Mouse (Mus musculus) brain, adult 2 months (tissue): ENCODE measurements around the gene Tmem274.
"Not testable (repeated sequence)": the region's sequence is repeated elsewhere in the genome, so short reads cannot be mapped to it uniquely, and the experiment has no call there.

Experiments
- DNase-seq: peaks from one replicate; pipeline ENCODE4 v3.0.0; 2011; ENCODE audit warnings: low read depth, low spot score

Tmem274 gene

DNA sequence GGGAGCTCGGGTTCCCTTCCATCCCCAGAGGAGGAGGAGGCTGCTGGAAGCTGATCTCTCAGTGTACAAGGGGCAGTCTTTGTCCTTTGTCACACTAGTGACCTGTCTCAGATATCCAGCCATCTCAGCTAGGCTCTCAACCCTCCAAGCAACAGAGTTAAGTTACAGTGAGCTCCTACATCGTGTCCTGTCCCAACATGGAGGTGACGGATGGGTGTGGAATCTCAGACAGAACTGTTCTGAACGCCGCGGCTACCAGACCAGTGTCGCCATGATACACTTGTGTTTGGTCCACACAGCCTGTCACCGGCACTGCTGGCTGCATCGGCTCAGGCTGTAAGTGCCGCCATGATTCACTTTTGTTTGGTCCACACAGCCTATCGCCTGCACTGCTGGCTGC, at the start of gene Tmem274:
Tmem274 (plus strand) TSS at position 301 of the 400 bp plus-strand sequence.
- no peak for DNase-seq

DNA sequence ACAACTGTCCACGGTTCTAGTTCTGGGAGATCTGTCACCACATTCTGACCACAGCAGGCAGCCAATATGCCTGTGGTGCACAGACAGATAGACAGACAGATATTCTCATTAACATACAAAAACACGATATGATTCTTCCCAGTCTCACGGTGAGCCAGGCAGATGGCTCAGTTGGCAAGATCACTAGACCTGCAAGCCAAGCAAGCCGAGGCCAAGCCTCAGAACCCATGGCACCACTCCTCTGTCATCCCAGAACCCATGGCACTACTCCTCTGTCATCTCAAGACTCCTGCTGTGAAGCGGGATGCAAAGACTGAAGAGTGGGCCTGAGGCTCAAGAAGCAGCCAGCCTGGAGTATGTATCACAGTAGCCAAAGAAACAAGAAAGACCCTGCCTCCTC, 47.6 kb upstream of the Tmem274 start:
- peak; percentile 95 for DNase-seq

DNA sequence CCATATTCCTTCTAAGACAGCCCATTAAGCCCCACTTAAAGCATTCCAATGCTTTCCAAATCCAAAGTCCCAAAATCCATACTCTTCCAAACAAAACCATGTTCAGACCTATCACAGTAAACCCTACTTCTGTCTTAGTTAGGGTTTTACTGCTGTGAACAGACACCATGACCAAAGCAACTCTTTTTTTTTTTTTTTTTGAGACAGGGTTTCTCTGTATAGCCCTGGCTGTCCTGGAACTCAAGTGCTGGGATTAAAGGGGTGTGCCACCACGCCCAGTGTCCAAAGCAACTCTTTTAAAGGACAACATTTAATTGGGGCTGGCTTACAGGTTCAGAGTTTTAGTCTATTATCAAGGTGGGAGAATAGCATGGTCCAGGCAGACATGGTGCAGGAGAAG, 45.3 kb upstream of the Tmem274 start:
- DNase-seq = not testable (repeated sequence)

DNA sequence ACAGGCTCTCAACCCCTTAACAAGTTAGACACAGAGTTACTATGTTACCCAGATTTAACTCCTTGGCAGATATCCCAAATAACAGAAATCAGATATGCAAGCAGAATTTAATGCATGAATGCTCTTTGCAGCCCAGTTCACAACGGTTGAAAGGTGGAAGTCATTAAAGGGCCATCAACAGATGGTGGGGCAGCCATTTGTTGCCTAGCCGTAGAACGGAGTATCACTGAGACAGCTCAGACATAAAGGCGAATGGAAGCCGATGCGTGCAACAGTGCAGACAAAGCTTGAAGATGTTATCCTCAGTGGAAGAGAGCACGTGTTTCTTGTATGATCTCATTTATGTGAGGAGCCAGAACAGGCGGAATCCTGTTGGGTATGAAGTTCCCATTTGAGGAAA, 36.6 kb upstream of the Tmem274 start:
- no peak for DNase-seq

GRCm38 (mm10) chr4:149442436-149442835, 34.7 kb upstream of the Tmem274 start:
- DNase-seq = no peak

DNA sequence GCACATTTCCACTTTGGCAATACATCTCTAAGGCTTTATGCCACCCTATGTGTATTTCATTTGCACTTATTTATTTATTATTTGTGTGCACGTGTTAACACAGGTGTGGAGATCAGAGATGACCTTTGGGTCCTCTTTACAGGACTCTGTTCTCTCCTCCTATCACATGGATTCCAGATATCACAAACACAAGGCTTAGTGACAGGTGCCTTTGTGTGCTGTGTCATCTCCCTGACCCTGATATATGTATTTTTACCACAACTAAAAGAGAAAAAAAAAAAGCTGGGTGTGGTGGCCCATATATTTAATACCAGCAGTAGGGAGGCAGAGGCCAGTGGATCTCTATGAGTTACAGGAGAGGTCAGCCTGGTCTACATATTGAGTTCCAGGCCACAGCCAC, 32.7 kb upstream of the Tmem274 start:
- no peak for DNase-seq

DNA sequence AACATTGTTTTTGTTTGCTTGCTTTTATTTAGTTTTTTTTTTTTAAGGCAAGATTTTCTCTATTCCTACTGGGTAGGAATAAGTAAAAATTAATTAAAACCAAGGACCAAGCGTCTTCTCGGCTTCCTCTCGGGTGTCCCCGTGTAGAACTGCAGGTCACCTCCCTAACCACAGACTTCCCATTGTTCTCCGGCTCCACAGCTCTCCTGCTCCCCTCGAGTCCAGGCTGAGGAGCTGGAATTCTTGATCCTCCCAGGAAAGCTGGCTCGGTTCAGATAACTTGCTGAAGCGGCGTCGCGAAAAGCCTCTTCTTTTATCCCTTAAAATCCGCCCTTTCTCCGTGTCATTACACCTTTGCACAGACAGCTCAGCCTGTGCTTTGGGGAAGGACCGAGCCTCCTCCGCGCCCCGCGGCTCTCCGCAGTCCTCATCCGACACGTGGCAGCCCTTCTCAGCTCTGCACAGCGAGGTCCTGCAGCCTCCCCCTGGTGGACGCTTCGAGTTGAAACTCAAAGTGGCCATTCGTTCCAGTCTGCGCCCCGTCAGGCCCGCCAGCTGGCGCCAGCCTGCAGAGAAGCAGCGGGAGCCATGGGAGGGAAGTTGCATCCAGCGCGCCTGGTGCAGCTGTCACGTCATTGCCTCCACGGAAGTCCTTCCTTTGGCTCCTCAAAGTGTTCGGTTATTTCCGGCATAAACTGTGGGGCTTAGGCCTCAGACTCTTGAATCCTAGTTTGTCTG, 32.0 kb upstream of the Tmem274 start:
- peak; percentile 98 for DNase-seq

- DNase-seq = peak; percentile 32
Measured at GRCm38 (mm10) chr4:149445868-149446267, 31.3 kb upstream of the Tmem274 start.

DNA sequence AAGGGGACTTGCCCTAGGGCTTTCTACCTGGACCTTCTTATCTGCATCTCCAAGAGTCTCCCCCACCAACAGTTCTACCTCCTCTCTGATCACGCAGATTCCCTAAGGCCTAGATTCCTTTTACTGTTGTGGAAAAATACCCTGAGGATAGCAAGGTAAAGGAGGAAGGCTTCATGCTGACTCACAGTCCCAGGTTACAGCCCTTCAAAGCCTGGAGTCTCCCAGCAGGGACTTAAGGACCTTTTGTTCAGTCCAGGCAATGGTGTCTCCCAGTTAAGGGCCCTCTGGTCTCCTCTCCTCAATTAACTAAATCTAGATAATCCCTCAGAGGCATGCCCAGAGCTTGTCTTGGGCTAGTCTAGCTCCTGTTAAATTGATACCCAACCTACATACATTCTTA, 30.9 kb upstream of the Tmem274 start:
- DNase-seq = no peak

- DNase-seq = no peak
Measured at GRCm38 (mm10) chr4:149450636-149451035, 26.5 kb upstream of the Tmem274 start.

DNA sequence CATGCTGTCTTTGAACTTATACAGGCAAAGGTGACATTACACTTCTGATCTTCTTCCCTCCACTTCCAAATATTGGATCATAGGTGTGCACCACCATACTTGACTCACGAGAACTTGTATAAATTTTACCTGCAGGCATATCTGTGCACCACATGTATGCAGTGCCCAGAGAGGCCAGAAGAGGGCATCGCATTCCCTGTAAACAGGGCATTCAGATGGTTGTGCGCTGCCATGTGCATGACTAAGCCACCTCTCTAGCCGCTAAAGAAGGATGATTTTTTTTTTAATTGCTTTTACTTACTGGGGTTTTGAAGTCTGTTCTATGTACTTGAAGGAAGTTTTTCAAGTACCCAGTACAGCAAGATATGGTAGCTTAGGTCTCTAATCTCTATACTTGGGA, 23.5 kb upstream of the Tmem274 start:
- peak; percentile 45 for DNase-seq

GRCm38 (mm10) chr4:149454263-149454662, 22.9 kb upstream of the Tmem274 start:
- DNase-seq = no peak

GRCm38 (mm10) chr4:149454879-149455278, 22.3 kb upstream of the Tmem274 start, which contains the start of gene Rbp7:
Gene Rbp7 (minus strand): TSS chr4:149454978.
- no peak for DNase-seq

DNA sequence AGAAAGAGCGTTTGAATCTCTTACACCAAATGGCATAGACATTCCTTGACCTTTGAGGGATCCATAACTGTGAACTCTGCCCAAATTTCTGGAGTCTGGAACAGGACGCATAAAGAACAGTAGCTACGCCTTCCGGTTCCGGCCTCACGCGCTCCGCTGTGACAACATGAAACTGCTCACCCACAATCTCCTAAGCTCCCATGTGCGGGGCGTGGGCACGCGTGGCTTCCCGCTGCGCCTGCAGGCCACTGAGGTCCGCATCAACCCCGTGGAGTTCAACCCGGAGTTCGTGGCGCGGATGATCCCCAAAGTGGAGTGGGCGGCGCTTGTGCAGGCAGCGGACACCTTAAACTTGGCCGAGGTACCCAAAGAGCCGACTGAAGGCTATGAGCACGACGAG, 20.0 kb upstream of the Tmem274 start:
- DNase-seq = not testable (repeated sequence)

DNA sequence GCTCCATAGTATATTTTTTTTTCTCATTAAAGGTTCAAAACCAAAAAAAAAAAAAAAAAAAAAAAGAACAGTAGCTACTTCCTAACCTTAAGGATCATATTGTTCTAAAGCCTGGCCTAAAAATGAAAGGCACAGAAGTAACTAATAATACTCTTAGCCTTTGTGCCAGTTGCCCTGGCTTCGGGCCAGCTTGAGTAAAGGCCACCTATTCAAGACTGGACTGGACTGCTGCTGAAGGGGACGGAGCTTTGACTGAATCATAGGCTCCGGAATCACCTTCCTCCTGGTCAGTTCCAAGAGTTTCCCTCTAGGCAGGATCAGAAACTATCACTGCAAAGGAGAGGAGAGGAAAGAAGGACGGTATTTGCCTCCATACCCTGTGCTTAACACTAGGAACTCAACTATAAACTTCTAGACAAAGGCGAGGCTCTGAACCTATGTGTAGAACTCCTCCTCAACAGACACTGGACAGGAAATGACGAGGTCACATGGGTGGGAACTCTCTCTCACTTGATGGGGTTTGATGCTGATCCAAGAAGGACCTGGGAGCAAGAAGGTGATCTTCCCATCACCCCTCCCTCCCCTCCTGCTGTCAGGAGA, 19.2 kb upstream of the Tmem274 start:
- DNase-seq = peak; percentile 18

GRCm38 (mm10) chr4:149458526-149458925, 18.7 kb upstream of the Tmem274 start:
- DNase-seq = peak; percentile 34

- no peak for DNase-seq
Measured at GRCm38 (mm10) chr4:149459425-149459824, 17.8 kb upstream of the Tmem274 start.

DNA sequence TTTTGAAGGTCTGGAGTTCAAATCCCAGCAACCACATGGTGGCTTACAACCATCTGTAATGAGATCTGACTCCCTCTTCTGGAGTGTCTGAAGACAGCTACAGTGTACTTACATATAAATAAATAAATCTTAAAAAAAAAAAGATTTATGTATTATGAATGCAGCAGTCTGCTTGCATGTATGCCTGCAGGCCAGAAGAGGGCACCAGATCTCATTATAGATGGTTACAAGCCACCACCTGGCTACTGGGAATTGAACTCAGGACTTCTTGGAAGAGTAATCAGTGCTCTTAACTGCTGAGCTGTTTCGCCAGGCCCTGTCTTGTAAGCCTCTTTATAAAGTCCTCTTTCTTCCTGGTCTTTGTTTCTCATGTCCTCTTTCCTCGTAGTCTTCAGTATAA, 16.7 kb upstream of the Tmem274 start:
- not testable (repeated sequence) for DNase-seq

DNA sequence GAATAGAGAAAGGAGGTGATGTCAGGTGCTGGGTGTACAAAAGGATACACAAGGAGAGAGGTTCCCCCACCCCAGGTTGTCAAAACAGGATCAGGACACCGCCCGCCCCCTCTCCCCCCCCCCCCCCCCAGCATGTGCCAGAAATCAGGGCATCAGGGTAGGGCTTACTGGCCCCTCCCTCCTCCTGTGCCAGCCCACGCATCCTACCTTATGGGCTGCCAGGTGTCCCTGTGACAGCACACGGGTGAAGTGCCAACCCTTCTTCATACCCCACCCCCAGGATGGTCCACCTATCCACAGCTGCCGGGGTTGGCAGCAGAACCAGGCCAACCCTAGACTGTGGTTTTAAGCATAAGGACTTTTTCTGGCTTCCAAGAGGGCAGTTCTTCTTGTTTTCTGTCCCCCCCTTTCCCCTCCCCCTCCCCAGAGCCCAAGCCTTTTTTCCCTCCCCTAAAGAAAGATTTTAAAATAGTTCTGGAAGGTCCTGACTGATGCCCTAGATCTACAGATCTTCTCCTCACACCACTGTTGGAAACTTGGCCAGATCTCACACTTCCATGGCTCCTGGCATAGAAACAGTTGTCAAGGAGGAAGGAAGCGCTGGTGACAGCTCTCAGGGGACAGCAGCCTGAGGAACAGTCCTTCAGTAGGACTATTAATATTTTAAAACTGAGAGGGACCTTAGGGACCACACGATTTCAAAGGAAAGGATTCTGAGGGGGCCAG, 15.4 kb upstream of the Tmem274 start:
- peak; percentile 93 for DNase-seq

DNA sequence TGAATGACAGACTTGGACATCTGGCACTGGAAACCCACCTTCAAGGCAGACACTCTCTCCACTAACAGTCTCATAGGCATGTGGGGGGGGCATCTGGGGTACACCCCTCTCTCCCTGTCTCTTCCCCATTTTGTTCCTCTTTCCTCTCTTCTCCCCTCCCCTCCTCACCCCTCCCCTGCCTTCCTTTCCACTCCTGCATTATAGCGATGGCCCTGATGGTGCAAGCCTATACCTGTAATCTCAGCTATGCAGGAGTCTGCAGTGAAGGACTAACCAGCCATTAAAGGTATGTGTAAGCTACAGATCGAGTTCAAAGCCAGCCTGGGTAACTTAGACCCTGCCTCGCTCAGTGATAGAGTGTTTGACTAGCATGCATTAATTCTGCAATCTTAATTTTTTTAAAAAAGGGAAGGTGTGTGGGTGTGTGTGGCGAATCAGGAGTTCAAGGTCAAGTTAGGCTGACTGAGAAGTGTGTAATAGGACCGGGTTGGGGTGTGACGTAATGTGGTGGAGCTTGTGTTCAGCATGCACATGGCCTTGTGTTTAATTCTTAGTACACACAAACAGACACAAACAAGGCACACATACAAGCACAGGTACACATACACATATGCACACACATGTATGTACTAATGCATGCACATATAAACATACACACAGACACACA, 14.7 kb upstream of the Tmem274 start:
- DNase-seq = no peak

- DNase-seq = no peak
Measured at GRCm38 (mm10) chr4:149463435-149463950, 13.7 kb upstream of the Tmem274 start.

DNA sequence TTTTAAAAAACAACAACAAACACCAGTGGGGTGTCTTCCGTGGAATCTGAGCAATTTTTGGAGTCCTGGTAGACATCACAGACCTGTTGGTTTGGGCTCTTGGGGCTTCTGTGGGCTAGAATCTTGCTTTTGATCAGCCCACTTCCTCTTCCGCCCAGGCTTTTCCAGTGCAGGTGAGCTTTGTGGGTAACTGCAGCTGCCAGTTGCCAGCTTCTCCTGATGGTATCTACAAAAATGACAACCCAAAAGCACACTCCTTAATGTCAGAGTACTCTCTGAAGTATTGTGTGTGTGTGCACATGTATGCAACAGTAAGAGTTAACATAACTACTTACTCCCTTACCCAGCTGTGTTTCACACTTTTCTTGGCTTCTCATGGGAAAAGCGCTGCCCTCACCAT, 7.6 kb upstream of the Tmem274 start:
- DNase-seq = no peak
